Mouse (Mus musculus): Measurements from ENCODE around the gene Nt5c2. TPM values are rescaled to one million over a fixed set of nuclear protein-coding genes. Genes with fewer than 3 reads are reported as not detected.
A peak's percentile ranks its signal among the peaks of the same experiment; 100 is the strongest.
"Not testable (repeated sequence)": the region's sequence is repeated elsewhere in the genome, so short reads cannot be mapped to it uniquely, and the experiment has no call there.

Gene Nt5c2
- polyA plus RNA-seq, 1 experiment from 2014 or later = 68.8 TPM

DNA sequence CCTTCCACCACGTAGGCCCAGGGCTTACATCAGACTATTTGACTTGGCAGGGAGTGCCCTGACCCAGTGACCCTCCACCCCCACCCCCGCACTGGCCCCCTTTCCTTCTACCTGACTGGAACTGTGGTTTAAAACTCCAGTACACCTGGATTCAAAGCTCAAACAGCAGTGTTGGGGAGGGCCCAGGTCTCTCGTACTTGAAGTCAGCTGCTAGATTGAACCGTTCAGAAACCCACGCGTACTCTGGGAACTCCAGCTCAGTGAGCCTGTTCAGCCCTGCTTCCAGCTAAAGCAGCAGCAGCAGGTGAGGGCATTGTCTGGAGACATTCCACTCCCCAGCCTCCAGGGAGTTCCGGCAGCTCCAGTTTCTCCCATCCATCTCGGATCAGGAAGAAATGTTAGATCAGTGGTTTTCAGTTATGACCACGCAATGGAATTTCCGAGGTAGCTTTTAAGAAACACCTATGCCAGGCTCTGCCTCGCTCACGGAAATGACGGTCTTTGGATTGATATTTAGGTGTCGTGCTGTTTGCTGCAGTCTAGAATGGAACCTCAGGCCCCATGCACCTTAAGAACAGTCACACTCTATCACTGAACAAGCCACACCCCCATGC, 31.5 kb downstream of the Nt5c2 start:
- no peak for ATAC-seq
- 0 out of 2 replicates have a peak, but pooled peaks cover under 1% of the 10 kb centered on the region for H3K4me1 ChIP-seq
- H3K9me3 ChIP-seq (replicated peaks) = no peaks in the 10 kb centered on the region

DNA sequence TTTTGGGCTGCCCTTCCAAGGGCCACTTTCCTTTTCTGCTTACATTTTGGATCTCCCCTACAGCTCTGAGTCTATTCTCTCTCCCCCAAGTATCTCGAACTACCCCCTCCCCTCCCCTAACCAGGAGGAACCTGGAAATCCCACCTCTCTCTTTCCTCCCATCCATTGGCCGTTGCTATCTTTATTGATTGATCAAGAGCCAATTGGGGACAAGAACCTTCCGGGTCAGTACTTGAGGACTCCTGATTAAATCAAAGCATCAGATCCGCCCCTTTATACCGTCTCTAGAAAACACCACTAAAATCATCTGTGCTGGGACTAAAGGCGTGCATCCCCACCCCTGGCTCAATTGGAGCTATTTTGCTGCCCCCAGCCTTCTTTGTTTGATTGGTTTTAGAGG, 33.5 kb downstream of the Nt5c2 start:
- no peaks in the 10 kb centered on the region for H3K4me1 ChIP-seq
- WGBS = 46% methylated on average over 6 of the region's 6 CpGs
- H3K9ac ChIP-seq = no peak overlapping the region
- H3K27ac ChIP-seq = no peak overlapping the region
- H3K4me3 ChIP-seq = no peak overlapping the region
- H3K4me2 ChIP-seq = no peak overlapping the region
- no peaks in the 10 kb centered on the region for H3K36me3 ChIP-seq (ENCODE audit: poor library complexity, severe bottlenecking)
- H3K27me3 ChIP-seq = no peaks in the 10 kb centered on the region
- H3K9me3 ChIP-seq (replicated peaks) = no peaks in the 10 kb centered on the region
- no peak for ATAC-seq

More for the DNA sequence above, 31.5 kb downstream of the Nt5c2 start:
- Histone ChIP-seq H3K9ac (no peak overlapping the region), H3K27ac (no peak overlapping the region), H3K36me3 (ENCODE audit: poor library complexity, severe bottlenecking) (no peaks in the 10 kb centered on the region), H3K27me3 (no peaks in the 10 kb centered on the region), H3K4me3 (no peak overlapping the region), H3K4me2 (no peak overlapping the region)
- 55% methylated on average over 14 of the region's 14 CpGs for WGBS

DNA sequence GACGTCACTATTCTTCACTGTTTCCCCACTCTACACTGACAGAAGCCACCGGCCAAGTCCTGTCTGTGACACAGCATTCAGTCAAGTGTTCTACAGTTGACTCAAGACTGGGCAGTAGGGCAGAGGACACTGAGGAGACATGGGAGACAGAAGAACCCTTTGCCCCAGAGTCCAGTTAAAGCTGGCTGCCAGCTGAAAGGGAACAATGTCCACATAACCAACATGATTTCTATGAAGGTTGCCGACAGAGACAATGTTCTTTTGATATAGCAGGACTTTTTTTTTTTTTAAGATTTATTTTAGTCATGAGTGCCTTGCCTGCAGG, 35.2 kb downstream of the Nt5c2 start:
- ATAC-seq = no peak
- H3K9ac ChIP-seq = no peak overlapping the region
- no peaks in the 10 kb centered on the region for H3K36me3 ChIP-seq (ENCODE audit: poor library complexity, severe bottlenecking)
- 74% methylated on average over 3 of the region's 3 CpGs for WGBS
- no peaks in the 10 kb centered on the region for H3K9me3 ChIP-seq (replicated peaks)
- H3K27me3 ChIP-seq = no peaks in the 10 kb centered on the region
- H3K27ac ChIP-seq = no peak overlapping the region
- H3K4me2 ChIP-seq = no peak overlapping the region
- no peaks in the 10 kb centered on the region for H3K4me1 ChIP-seq
- H3K4me3 ChIP-seq = no peak overlapping the region

DNA sequence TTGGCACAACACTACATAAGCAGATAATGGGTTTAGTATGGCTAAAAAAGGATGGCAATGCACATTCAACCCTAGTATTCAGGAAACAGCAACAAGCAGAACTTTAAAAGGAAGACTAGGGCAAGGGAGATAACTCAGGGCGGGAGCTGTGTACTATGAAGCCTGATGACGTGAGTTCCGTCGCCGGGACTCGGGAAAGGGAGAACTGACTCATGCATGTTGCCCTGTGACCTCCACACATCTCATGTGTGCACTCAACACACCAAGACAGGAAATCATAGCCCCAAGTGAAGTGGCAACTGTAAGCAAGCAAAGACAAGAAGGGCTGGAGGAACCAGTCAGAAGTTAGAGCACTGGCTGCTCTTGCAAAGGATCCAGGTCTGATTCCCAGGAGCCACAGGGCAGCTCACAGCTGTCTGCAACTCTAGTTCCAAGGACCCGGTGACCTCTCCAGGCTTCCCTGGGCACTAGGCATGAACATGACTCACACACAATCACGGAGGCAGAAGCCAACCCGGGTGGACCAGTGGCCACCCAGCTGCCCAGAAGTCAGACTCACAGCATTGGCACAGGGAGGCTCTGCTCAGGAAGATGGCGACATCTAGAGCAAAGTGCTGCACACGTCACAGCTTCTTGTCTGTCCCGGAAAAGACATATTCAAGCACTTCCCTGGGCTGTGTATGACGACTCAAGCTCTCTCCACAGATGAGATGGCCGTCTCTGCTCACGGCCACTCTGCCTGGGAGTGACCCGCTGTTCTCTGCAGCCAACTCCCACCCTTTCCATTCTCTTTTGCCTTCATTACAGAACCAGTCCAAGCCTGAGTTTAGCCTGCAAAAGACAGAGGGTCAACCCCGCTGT, 35.8 kb downstream of the Nt5c2 start:
- Histone ChIP-seq H3K4me2 (no peak overlapping the region), H3K27me3 (no peaks in the 10 kb centered on the region), H3K4me3 (no peak overlapping the region), H3K9ac (no peak overlapping the region), H3K4me1 (no peaks in the 10 kb centered on the region), H3K27ac (no peak overlapping the region), H3K9me3 (replicated peaks) (no peaks in the 10 kb centered on the region), H3K36me3 (ENCODE audit: poor library complexity, severe bottlenecking) (no peaks in the 10 kb centered on the region)
- ATAC-seq = no peak
- WGBS = 86% methylated on average over 17 of the region's 17 CpGs

DNA sequence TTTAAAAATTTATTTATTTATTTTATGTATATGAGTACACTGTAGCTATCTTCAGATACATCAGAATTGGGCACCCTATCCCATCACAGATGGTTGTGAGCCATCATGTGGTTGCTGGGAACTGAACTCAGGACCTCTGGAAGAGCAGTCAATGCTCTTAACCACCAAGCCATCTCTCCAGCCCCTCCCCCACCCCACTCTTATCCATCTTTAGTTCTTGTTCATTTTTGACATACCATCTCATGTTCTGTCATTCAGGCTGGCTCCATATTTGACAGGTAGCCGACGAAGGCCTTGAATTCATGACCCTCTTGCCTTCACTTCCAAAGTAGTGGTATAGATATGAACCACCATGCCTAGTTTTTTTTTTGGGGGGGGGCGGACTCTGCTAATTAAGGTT, 36.9 kb downstream of the Nt5c2 start:
- H3K9me3 ChIP-seq (replicated peaks); H3K4me2 ChIP-seq; H3K27me3 ChIP-seq; H3K4me1 ChIP-seq; H3K36me3 ChIP-seq (ENCODE audit: poor library complexity, severe bottlenecking); H3K27ac ChIP-seq; H3K9ac ChIP-seq; H3K4me3 ChIP-seq; ATAC-seq: not testable (repeated sequence)
- 98% methylated on average over 3 of the region's 3 CpGs for WGBS

DNA sequence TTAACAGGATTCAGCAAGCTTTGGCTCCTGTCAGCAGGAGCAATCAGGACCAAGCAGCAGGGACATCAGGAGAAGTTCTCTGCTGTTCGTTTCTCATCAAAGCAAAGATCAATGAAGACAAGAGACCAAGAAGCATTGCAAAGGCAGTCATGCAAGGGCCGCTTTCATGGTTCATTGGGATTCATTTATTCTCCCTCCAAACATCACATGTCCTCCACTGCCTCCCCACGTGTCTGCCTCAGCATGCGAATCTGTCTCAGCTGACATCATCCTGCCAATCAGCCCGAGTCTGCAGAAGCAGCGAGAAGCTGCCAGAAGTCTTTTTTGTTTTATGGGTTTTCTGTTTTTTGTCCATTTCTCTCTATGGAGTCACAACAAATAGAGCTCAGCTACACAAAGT, 37.5 kb downstream of the Nt5c2 start:
- Histone ChIP-seq H3K27me3 (no peaks in the 10 kb centered on the region), H3K9ac (no peak overlapping the region), H3K27ac (no peak overlapping the region), H3K4me3 (no peak overlapping the region), H3K4me2 (no peak overlapping the region), H3K4me1 (no peaks in the 10 kb centered on the region; the same call in 1 of the 2 replicates), H3K9me3 (replicated peaks) (no peaks in the 10 kb centered on the region), H3K36me3 (ENCODE audit: poor library complexity, severe bottlenecking) (no peaks in the 10 kb centered on the region)
- ATAC-seq = no peak
- 21% methylated on average over 6 of the region's 6 CpGs for WGBS

DNA sequence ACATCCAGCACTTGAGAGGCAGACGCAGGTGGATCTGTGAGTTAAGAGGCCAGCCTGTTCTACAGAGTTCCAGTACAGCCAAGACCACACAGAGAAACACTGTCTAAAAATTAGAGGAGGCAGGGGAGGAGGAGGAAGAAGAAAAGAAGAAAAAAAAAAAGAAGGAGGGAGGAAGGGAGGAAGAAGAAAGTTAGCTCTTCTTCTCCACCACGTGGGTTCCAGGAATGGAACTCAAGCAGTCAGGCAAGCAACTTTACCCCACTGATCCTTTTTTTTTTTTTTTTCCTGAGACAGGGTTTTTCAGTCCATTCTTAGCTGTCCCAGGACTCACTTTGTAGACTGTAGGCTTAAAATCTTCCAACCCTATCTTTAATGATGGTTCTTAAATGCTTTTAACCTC, 38.2 kb downstream of the Nt5c2 start:
- ATAC-seq = no peak

DNA sequence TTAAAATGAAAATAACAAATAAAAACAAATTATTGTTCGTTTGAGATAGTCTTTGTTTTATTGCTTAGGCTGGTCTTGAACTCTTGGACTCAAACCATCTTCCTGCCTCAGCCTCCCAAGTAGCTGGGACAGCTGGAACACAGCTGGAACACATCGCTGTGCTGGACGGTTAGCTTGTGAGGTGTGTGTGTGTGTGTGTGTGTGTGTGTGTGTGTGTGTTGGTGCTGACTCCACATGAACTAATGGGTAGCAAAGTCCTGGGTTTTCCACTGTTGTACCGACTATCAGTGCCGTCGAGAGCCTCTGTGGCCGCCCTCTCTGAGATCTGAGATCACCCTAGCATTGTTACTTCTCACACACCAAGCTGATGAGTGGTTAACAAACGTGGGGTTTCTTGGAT, 39.0 kb downstream of the Nt5c2 start:
- Histone ChIP-seq H3K4me2 (no peak overlapping the region), H3K4me3 (no peak overlapping the region), H3K4me1 (peaks cover 13% of the 10 kb centered on the region), H3K27me3 (no peaks in the 10 kb centered on the region), H3K9ac (no peak overlapping the region), H3K36me3 (ENCODE audit: poor library complexity, severe bottlenecking) (no peaks in the 10 kb centered on the region), H3K27ac (no peak overlapping the region), H3K9me3 (replicated peaks) (no peaks in the 10 kb centered on the region)
- WGBS = 92% methylated on average over 8 of the region's 8 CpGs
- no peak for ATAC-seq

More for the DNA sequence above, 38.2 kb downstream of the Nt5c2 start:
- H3K4me1 ChIP-seq = peaks cover 6% of the 10 kb centered on the region
- no peak overlapping the region for H3K9ac ChIP-seq
- no peak overlapping the region for H3K27ac ChIP-seq
- no peaks in the 10 kb centered on the region for H3K36me3 ChIP-seq (ENCODE audit: poor library complexity, severe bottlenecking)
- H3K4me2 ChIP-seq = no peak overlapping the region
- no peaks in the 10 kb centered on the region for H3K9me3 ChIP-seq (replicated peaks)
- WGBS = 77% methylated on average over 2 of the region's 2 CpGs
- H3K4me3 ChIP-seq = no peak overlapping the region
- H3K27me3 ChIP-seq = no peaks in the 10 kb centered on the region

DNA sequence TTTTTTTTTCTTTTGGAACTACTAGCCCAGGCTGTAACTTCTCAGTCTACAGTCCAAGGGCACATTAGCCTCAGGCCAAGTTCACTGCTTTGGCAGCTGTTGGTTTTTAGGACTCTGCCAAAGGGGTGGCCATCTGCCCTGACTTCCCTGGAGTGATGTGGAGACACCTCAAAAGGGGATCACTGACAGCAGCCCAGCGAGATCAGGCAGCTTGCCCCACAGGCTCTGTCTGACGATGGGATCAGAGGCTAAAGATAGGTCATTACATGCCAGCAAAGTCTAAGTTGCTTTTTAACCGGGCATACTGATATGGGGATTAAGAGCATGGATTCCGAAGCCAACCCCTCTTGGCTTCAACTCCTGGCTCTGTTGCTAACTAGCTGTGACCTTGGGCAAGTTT, 39.4 kb downstream of the Nt5c2 start:
- H3K27ac ChIP-seq = no peak overlapping the region
- H3K4me3 ChIP-seq = no peak overlapping the region
- H3K27me3 ChIP-seq = no peaks in the 10 kb centered on the region
- no peak overlapping the region for H3K9ac ChIP-seq
- 82% methylated on average over 4 of the region's 4 CpGs for WGBS
- ATAC-seq = no peak
- no peaks in the 10 kb centered on the region for H3K9me3 ChIP-seq (replicated peaks)
- peaks cover 17% of the 10 kb centered on the region for H3K4me1 ChIP-seq
- H3K36me3 ChIP-seq (ENCODE audit: poor library complexity, severe bottlenecking) = no peaks in the 10 kb centered on the region
- no peak overlapping the region for H3K4me2 ChIP-seq

DNA sequence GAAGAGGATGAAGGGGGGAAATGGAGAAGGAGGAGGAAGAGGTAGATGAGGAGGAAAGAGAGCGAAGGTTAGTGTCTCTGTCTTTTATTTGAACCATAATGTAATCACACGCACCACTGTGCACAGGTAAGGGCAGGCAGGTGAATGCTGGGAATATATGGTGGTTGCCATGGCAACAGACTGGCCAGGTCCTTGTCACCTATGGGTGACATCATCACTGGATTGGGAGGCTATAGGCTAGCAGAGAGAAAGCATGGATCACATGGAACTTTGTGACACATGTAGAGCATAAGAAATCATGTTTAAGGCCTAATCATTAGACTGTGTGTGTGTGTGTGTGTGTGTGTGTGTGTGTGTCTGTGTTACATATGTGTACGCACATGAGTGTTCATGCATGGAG, 42.8 kb downstream of the Nt5c2 start:
- WGBS = 94% methylated on average over 3 of the region's 3 CpGs
- no peak for ATAC-seq
- Histone ChIP-seq H3K27ac (peak overlapping the region; percentile 77), H3K36me3 (ENCODE audit: poor library complexity, severe bottlenecking) (no peaks in the 10 kb centered on the region), H3K27me3 (no peaks in the 10 kb centered on the region), H3K4me3 (no peak overlapping the region), H3K9ac (no peak overlapping the region), H3K4me2 (no peak overlapping the region), H3K9me3 (replicated peaks) (no peaks in the 10 kb centered on the region), H3K4me1 (peaks cover 27% of the 10 kb centered on the region)

DNA sequence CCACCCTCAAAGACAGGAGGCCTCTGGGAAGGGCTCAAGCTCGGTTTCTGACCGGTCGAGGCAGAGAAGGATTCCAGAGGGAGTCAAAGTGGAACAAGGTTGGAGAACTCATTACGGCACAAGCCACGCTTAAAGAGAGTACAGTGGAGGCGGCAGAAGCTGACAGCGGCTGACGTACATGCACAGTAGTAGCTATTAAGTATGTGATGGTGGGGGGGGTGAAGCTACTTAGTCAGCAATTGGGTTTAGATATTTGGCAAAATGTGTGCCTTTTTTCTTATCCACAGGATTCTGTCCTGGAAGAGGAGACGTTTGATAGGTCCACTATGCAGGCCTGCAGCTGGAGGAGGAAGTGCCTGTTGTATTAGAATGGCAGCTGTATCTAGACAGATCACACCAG, 43.2 kb downstream of the Nt5c2 start:
- H3K36me3 ChIP-seq (ENCODE audit: poor library complexity, severe bottlenecking) = no peaks in the 10 kb centered on the region
- ATAC-seq = no peak
- no peaks in the 10 kb centered on the region for H3K27me3 ChIP-seq
- 52% methylated on average over 9 of the region's 9 CpGs for WGBS
- no peak overlapping the region for H3K4me3 ChIP-seq
- peak overlapping the region; percentile 77 for H3K27ac ChIP-seq
- no peak overlapping the region for H3K4me2 ChIP-seq
- no peaks in the 10 kb centered on the region for H3K9me3 ChIP-seq (replicated peaks)
- H3K9ac ChIP-seq = peak overlapping the region; percentile 34; the same call in 1 of the 2 replicates
- peaks cover 27% of the 10 kb centered on the region for H3K4me1 ChIP-seq

DNA sequence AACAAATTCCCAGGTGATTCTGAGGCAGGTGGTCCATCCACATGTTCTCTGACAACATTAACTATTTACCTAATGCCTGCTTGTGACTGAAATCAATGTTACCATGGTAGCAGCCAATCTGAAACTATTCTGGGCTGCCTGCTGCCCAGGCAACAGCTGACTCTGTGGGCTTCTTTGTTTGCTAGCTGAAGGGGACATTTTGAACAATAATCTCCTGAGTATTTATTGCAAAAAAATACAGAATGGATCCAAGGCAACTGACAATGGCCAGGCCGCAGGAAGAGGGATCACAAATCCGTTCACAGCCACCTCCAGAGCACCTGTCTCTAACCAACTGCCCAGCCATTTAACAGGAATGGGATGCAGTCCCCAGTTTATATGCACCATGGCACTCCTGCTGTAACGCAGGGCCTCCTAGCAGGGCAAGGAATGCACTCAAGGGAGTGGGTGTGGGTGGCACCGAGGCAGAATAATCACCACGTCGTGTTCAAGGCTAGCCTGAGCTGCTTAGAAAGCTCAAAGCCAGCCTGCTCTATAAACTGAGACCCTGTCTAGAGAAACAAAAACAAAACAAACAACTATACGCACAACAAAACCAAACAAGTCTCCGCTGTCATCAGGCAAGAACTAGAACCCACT, 43.8 kb downstream of the Nt5c2 start:
- H3K9ac ChIP-seq = peak overlapping the region; percentile 34; the same call in 1 of the 2 replicates
- H3K36me3 ChIP-seq (ENCODE audit: poor library complexity, severe bottlenecking) = no peaks in the 10 kb centered on the region
- no peak overlapping the region for H3K4me3 ChIP-seq
- H3K4me1 ChIP-seq = peaks cover 27% of the 10 kb centered on the region
- no peaks in the 10 kb centered on the region for H3K9me3 ChIP-seq (replicated peaks)
- 19% methylated on average over 8 of the region's 8 CpGs for WGBS
- H3K4me2 ChIP-seq = 0 out of 2 replicates have a peak overlapping the region, but pooled peaks have one; percentile 0
- H3K27ac ChIP-seq = peak overlapping the region; percentile 77
- ATAC-seq = peak; percentile 52
- no peaks in the 10 kb centered on the region for H3K27me3 ChIP-seq

All from forebrain, embryonic 13.5 days (tissue).